Mouse (Mus musculus) cerebellum, postnatal 36 days (tissue): Measurements from ENCODE around the gene Afg1l.

Source experiments
- DNase-seq, 2 experiments: peaks; one replicate each; pipeline ENCODE4 v3.0.0; 2021 to 2022; ENCODE audit warnings: mixed read lengths in 2 of 2

Afg1l gene

GRCm38 (mm10) chr10:42355980-42356379, 122.4 kb downstream of the Afg1l start:
- no peak for DNase-seq

DNA sequence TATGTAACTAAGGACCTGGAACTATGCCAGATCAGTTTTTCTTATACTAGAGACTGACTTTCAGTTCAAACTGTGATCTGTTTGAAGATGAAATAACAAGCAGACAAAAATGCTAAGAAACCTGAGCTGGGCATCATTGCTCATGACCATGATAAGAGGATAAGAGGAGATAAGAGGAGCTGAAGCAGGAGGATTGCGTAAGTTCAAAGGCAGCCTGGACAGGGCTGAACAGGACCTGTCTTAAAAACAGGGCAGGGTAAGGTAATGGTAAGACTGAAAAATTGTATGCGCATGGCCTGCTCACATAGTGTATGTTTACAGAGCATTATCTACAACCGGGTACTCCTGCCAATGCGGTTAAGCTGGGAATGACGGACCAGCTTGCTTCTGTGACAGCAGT, 130.4 kb downstream of the Afg1l start:
- DNase-seq = no peak

DNA sequence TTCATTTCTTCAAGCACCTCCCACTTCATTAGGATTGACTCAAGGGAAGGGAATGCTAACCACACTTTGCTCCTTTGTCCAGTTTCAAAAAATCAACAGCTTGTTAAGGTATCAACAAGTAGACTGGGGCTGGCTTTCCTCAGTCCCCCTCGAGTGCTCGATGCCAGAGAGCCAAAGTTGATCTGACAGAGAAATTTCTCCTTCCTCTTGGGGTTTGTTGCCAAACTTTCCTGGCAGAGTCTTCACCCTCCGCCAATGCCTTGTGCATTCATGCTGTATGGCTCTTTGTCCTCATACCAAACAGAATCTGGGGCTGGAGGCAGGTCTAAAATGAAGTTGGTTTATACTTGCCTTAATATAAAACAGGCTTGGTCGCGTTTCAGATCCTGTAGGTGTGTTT, 131.2 kb downstream of the Afg1l start:
- DNase-seq = no peak

DNA sequence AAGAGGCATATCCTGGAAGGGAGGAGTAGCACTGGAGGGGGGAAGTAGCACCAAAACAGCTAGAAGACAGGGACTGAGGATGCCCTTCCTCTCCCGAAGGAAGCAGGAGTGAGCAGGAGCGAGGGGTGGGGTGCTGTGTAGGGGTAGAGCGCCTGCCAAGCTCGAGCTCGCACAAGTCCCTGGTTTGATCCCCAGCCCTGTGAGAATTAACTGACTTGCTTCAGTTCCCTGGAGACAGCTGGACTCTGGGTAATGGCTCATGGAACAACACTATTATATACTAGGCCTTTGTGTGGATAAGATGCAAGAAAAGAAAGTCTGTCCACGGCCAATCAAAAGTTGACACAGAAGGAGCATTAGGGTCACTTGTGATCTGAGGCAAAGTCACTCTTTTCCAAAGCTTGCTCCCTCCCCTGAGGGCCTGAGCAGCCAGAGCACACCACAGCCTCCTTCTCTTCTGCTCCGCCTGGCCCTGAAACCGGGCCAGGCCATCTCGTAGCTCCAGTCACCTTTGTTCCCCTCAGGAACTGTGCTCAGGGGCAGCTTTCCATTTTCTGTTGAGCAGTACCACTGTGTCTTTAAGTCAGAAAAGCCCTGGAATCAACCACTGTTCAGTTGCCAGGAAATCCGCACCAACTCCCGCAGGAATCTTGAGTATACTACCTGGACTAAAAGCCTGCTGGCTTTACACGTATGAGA, 132.0 kb downstream of the Afg1l start:
- no peak for DNase-seq

GRCm38 (mm10) chr10:42342714-42343113, 135.7 kb downstream of the Afg1l start:
- DNase-seq = no peak

DNA sequence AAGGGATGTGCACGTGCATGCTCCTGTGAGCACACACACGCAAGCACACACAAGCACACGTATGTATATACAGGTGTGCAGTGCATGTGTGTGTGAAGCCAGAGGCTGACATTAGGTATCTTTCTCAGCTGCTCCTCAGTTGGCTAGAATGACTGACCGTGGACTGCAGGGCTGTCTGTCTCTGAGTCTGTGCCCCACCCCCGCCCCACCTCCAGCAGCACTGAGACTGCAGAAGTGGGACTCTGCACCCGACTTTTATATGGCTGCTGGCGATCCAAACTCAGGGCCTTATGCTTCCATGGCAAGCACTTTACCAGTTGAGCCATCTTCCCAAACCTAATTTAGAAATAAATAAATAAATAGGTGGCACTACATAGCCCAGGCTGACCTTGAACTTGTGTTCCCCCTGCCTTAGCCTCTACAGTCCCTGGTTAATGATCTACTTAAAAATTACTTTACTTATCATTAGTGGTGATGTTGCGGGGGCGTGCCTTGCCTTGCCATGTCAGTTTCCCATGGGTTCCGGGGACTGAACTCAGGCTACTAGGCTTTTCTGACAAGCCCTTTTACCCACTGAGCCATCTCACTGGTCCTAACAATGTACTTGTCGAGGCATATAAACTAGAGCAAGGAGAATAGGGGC, 136.4 kb downstream of the Afg1l start:
- DNase-seq = no peak

GRCm38 (mm10) chr10:42340426-42340793, 138.0 kb downstream of the Afg1l start:
- no peak for DNase-seq

GRCm38 (mm10) chr10:42339773-42340425, 138.5 kb downstream of the Afg1l start:
- DNase-seq = no peak

GRCm38 (mm10) chr10:42338456-42338855, 139.9 kb downstream of the Afg1l start:
- no peak for DNase-seq

DNA sequence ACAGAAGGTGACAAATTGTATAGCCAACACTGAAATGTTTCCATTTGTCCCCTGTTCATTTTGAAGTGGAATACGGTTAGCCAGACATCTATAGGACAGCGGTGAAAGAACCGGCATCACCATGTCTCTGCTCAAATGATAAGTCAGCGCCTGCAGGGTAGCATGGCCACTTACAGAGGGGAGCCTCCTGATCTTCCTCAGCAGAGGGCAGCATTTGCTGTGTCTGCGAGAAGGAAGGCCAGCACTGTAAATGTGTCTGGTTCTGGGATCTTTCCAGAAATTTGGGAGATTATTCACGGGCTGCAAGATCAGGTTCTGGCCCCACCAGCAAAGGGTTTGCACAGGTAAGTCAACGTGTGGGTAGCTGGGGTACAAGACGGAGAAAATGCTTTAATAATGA, 150.8 kb downstream of the Afg1l start:
- peak in 1 of 2 experiments; percentile 9 for DNase-seq

DNA sequence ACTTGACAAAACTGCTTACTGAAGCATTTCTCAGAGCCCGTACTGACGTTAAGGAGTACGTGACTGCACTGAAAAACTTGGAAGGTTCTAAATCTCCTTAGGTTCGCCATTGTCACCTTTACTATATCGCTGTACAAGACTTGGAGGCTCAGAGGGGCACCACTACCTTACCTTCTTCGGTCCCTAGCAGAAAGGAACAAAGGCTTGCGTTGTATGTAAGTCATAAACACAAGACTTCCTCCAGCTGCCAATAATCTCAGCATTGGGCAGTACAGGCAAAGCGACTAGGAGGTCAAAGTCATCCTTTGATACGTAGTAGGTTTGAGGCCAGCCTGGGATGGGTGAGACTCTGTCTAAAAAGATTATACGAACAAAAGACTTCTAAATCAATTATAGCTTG, 153.1 kb downstream of the Afg1l start:
- DNase-seq = no peak

DNA sequence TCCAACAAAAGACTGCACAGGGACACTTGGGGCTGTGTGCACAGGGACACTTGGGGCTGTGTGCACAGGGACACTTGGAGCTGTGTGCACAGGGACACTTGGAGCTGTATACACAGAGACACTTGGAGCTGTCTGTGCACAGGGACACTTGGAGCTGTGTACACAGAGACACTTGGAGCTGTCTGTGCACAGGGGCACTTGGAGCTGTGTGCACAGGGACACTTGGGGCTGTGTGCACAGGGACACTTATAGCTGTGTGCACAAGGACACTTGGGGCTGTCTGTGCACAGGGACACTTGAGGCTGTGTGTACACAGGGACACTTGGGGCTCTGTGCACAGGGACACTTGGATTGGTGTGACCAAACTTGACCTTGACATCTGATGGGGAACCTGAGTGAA, 154.4 kb downstream of the Afg1l start:
- no peak for DNase-seq

DNA sequence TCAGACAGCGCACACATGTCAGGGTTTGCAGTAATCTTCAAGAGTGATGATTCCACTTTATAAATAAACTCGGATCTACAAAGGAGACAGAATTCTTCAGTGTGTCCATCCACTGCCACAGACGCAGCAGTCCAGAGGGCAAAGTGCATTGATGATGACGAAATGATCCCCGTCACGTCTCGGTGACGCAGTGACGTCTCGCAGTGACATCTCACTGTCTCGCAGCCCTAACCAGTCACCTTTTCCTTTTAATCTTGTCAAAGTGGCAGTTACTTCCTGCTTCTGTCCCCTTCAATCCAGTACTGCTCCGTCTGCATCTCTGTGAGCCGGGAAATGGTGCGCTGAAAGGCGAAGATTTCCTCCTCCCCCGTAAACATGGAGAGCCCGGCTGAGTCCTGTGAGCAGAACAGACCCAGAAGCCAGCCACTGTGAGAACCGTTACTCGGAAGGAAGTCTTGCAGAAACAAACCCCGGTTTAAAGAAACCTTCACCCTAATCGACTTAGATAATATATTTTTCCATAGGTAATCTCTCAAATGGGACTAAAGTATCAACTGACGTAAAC, 165.1 kb downstream of the Afg1l start:
- no peak for DNase-seq

GRCm38 (mm10) chr10:42312557-42312956, 165.8 kb downstream of the Afg1l start:
- DNase-seq = no peak

DNA sequence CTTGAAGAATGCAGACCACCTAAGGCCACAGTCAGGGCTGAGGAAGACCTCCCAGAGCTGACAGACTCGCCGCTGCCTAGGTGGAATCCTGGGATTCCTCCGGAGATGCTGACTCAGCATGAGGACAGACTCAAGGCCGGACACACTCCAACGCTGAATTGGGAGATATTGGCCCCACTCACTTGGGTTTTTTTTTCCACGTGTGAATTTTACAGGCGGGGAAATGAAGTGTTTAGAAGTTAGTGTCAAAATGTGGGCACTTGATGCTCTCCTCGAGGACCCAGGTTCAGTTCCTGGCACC, 169.7 kb downstream of the Afg1l start:
- DNase-seq = peak in 1 of 2 experiments; percentile 20

- DNase-seq = peak; percentile 72 to 81
Measured at GRCm38 (mm10) chr10:42307980-42308686, 170.2 kb downstream of the Afg1l start.

DNA sequence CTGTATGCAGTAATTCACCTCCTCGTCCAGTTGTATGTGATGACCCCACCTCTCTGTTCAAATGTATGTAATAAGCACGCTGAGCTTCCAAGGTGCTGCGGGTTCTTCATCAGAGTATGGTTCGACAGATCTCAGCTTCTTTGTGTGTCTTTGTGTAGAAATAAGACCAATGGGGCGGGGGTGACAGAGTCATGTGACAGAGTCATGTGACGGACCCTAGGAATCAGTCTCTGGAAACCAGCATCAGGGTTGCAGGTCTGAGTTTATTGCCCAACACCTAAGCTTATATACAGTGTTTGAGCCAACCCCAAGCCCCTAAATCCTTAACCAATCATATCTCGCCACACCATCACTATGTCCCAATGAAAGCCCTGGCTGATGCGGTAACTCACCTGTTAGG, 171.9 kb downstream of the Afg1l start:
- no peak for DNase-seq

DNA sequence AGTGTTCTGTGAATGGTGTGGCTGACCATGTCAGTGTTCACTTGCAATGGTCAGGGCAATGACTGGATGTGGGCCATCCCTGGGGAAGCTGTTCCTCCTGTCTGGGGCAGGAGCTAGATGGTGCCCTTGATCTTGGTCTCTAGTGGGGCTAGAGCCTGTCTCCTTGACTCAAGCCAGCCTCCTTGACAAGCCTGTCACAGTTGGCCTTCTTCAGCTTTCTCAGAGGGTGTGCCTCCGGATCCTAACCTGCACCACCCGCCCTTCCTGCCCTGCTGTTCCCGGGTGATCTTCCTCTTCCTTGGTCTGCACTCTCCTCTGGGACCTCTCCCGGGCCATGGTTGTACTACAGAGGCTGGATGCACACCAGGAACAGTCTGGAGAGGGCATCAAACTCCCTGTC, 177.6 kb downstream of the Afg1l start:
- DNase-seq = no peak

DNA sequence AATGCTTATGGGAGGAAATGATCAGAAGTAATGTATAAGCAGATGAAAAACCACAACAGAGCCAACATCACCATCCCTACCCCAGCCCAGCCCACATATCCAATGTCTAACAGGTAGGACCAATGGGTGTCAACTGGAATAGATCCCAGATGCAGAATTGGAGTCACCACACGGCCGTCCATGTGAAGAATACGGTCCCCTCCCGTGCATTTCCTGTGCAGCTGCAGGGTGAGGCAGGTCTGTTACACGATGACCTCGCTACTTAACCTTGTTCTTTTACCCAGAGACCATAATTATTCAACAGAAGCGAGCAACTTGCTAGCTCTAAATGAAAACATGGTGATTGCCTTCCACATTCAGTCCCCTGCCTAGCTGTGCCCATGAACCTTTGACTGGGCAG, 178.4 kb downstream of the Afg1l start:
- no peak for DNase-seq

DNA sequence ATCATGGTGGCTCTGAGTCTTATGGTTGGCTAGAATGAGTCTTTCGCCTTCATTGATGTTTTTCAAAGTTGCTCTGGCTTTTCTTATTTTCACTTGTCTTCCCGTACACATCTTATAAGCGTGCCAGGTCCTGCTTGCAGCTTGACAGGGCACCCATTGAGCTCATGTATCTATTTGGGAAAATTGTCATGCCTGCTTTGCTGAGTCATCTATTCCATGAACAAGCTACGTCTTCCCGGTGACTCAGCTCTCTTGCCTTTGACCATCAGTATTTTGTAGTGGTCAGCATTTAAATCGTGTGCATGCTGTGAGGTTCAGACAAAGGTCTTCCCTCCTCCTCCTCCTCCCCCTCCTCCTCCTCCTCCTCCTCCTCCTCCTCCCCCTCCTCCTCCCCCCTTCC, 178.9 kb downstream of the Afg1l start:
- DNase-seq = no peak

GRCm38 (mm10) chr10:42297954-42298353, 180.4 kb downstream of the Afg1l start:
- no peak for DNase-seq

DNA sequence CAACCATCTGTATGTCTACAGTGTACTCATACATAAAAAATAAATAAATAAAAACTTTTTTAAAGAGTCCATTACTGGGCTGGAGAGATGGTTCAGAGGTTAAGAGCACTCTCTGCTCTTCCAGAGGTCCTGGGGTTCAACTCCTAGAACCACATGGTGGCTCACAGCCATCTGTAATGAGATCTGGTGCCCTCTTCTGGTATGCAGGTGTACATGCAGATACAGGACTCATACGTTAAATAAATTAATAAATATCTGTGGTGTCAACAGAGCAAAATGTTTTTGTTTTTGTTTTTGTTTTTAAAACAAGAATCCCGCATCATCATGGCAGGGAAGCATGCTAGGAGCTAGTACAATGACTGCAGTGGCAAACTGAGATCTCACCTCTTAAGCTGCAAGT, 181.3 kb downstream of the Afg1l start:
- no peak for DNase-seq

- no peak for DNase-seq
Measured at GRCm38 (mm10) chr10:42296559-42296958, 181.8 kb downstream of the Afg1l start.

DNA sequence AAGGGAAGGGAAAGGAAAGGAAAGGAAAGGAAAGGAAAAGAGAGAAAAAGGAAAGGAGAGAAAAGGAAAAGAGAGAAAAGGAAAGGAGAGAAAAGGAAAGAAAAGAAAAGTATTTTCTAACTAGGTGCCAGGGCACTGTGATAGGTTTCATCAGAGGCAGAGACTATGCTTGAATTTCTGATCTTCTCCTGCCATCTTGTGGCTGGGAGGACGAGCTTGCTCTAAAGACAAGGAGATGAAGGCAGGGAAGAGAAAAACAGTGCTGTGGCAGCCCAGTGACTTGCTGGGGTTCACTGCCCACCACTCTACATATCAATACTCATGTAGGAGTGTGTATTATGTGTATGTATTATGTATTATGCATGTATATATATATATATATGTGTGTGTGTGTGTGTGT, 183.3 kb downstream of the Afg1l start:
- DNase-seq = peak; percentile 20 to 31
